Mouse (Mus musculus) neural tube, embryonic 15.5 days (tissue): Measurements from ENCODE around the gene Dld. TPM values are rescaled to one million over a fixed set of nuclear protein-coding genes. Genes with fewer than 3 reads are reported as not detected.

Source experiments
- ATAC-seq: fragments of 200-750 bp; cut with Nextera tagmentation; 2 replicates; pipeline ENCODE4 v1.8.0; 2017; ENCODE audit warnings: mild to moderate bottlenecking, moderate TSS enrichment, moderate library complexity; ENCODE audit not compliant: low FRiP score
- H3K27ac ChIP-seq: fragments of 300-500 bp; sonication (generic); replicated peaks from 2 replicates; pipeline ENCODE4 v1.5.1; 2015; ENCODE audit warnings: mild to moderate bottlenecking, inconsistent platforms
- H3K27me3 ChIP-seq: fragments of 300-500 bp; sonication (generic); replicated peaks from 2 replicates; pipeline ENCODE4 v1.6.1; 2015; ENCODE audit warnings: inconsistent platforms
- H3K36me3 ChIP-seq: fragments of 300-500 bp; sonication (generic); 2 replicates; pipeline ENCODE4 v1.6.1; 2015; ENCODE audit warnings: inconsistent platforms
- H3K4me1 ChIP-seq: fragments of 300-500 bp; sonication (generic); 2 replicates; pipeline ENCODE4 v1.6.1; 2015; ENCODE audit warnings: inconsistent platforms
- H3K4me2 ChIP-seq: fragments of 300-500 bp; sonication (generic); 2 replicates; pipeline ENCODE4 v1.6.1; 2015; ENCODE audit warnings: inconsistent platforms, mild to moderate bottlenecking, moderate library complexity
- H3K4me3 ChIP-seq: fragments of 300-500 bp; sonication (generic); replicated peaks from 2 replicates; pipeline ENCODE4 v1.5.1; 2015; ENCODE audit warnings: mild to moderate bottlenecking, inconsistent platforms
- H3K9ac ChIP-seq: fragments of 300-500 bp; sonication (generic); replicated peaks from 2 replicates; pipeline ENCODE4 v1.6.1; 2015; ENCODE audit warnings: mild to moderate bottlenecking, inconsistent platforms
- H3K9me3 ChIP-seq: fragments of 300-500 bp; sonication (generic); replicated peaks from 2 replicates; pipeline ENCODE4 v1.6.1; 2016; ENCODE audit warnings: inconsistent platforms
- WGBS: fragments of 180-500 bp; shearing (Covaris S2); methylation state at CpG from one replicate; pipeline ENCODE4 v1.1.7; 2015; ENCODE audit warnings: mixed read lengths; 5-methylcytosine and 5-hydroxymethylcytosine counted together
- polyA plus RNA-seq: library from polyadenylated mRNA; unstranded; fragments of >200 nt; fragmentation: Nextera tagmentation; extraction: Ambion mirVana; gene quantifications from 2 replicates; pipeline ENCODE4 v1.2.1, GENCODE M21; 2015

The Dld gene
- polyA plus RNA-seq, 1 experiment from 2014 or later: 124 TPM

GRCm38 (mm10) chr12:31302766-31303511 lies 48.3 kb downstream of the Dld start:
- H3K4me1 ChIP-seq: peaks cover 2% of the 10 kb centered on the region; the same call in 1 of the 2 replicates
- H3K9me3 ChIP-seq: no peaks in the 10 kb centered on the region
- H3K36me3 ChIP-seq: no peaks in the 10 kb centered on the region
- H3K4me3 ChIP-seq: no peak overlapping the region
- H3K9ac ChIP-seq: no peak overlapping the region
- WGBS: 69% methylated on average over 16 of the region's 16 CpGs
- no peak for ATAC-seq
- H3K27me3 ChIP-seq: no peaks in the 10 kb centered on the region
- no peak overlapping the region for H3K27ac ChIP-seq
- no peak overlapping the region for H3K4me2 ChIP-seq

- Histone ChIP-seq H3K27ac (no peak overlapping the region), H3K4me2 (no peak overlapping the region), H3K9ac (no peak overlapping the region), H3K4me1 (peaks cover 2% of the 10 kb centered on the region; the same call in 1 of the 2 replicates), H3K36me3 (no peaks in the 10 kb centered on the region), H3K27me3 (no peaks in the 10 kb centered on the region), H3K9me3 (no peaks in the 10 kb centered on the region), H3K4me3 (no peak overlapping the region)
- WGBS: 76% methylated on average over 5 of the region's 5 CpGs
- no peak for ATAC-seq
Observed at GRCm38 (mm10) chr12:31302266-31302665, 49.0 kb downstream of the Dld start.

GRCm38 (mm10) chr12:31300276-31300675 lies 51.0 kb downstream of the Dld start:
- Histone ChIP-seq H3K4me1 (peaks cover 2% of the 10 kb centered on the region; the same call in 1 of the 2 replicates), H3K27ac (no peak overlapping the region), H3K9me3 (no peaks in the 10 kb centered on the region), H3K4me2 (no peak overlapping the region), H3K36me3 (no peaks in the 10 kb centered on the region), H3K4me3 (no peak overlapping the region), H3K9ac (no peak overlapping the region), H3K27me3 (no peaks in the 10 kb centered on the region)
- ATAC-seq: no peak
- 93% methylated on average over 9 of the region's 9 CpGs for WGBS

- no peaks in the 10 kb centered on the region for H3K9me3 ChIP-seq
- no peak overlapping the region for H3K9ac ChIP-seq
- H3K27ac ChIP-seq: no peak overlapping the region
- no peak for ATAC-seq
- H3K4me1 ChIP-seq: peaks cover 5% of the 10 kb centered on the region; the same call in 1 of the 2 replicates
- WGBS: 91% methylated on average over 14 of the region's 14 CpGs
- no peaks in the 10 kb centered on the region for H3K36me3 ChIP-seq
- H3K27me3 ChIP-seq: no peaks in the 10 kb centered on the region
- H3K4me2 ChIP-seq: no peak overlapping the region
- H3K4me3 ChIP-seq: no peak overlapping the region
Observed at GRCm38 (mm10) chr12:31299676-31300197, 51.5 kb downstream of the Dld start.

GRCm38 (mm10) chr12:31299126-31299525 lies 52.1 kb downstream of the Dld start:
- Histone ChIP-seq H3K4me1 (peaks cover 7% of the 10 kb centered on the region; the same call in 1 of the 2 replicates), H3K36me3 (no peaks in the 10 kb centered on the region), H3K27me3 (no peaks in the 10 kb centered on the region), H3K9me3 (no peaks in the 10 kb centered on the region), H3K27ac (no peak overlapping the region), H3K4me2 (no peak overlapping the region), H3K9ac (no peak overlapping the region), H3K4me3 (no peak overlapping the region)
- 79% methylated on average over 3 of the region's 3 CpGs for WGBS
- no peak for ATAC-seq

- H3K9me3 ChIP-seq: no peaks in the 10 kb centered on the region
- no peak overlapping the region for H3K4me2 ChIP-seq
- H3K4me1 ChIP-seq: peaks cover 7% of the 10 kb centered on the region; the same call in 1 of the 2 replicates
- no peak overlapping the region for H3K9ac ChIP-seq
- no peaks in the 10 kb centered on the region for H3K36me3 ChIP-seq
- H3K4me3 ChIP-seq: no peak overlapping the region
- no peak for ATAC-seq
- 91% methylated on average over 8 of the region's 8 CpGs for WGBS
- H3K27ac ChIP-seq: no peak overlapping the region
- no peaks in the 10 kb centered on the region for H3K27me3 ChIP-seq
Observed at GRCm38 (mm10) chr12:31298530-31298929, 52.7 kb downstream of the Dld start.

- 94% methylated on average over 4 of the region's 4 CpGs for WGBS
- ATAC-seq: no peak
Observed at GRCm38 (mm10) chr12:31298122-31298521, 53.1 kb downstream of the Dld start.

GRCm38 (mm10) chr12:31296097-31296496 lies 55.2 kb downstream of the Dld start:
- Histone ChIP-seq H3K9me3 (no peaks in the 10 kb centered on the region), H3K4me2 (no peak overlapping the region), H3K27me3 (no peaks in the 10 kb centered on the region), H3K36me3 (no peaks in the 10 kb centered on the region), H3K4me1 (peaks cover 5% of the 10 kb centered on the region; the same call in 1 of the 2 replicates), H3K4me3 (no peak overlapping the region), H3K27ac (no peak overlapping the region), H3K9ac (no peak overlapping the region)
- 90% methylated on average over 4 of the region's 4 CpGs for WGBS
- ATAC-seq: no peak

More at GRCm38 (mm10) chr12:31298122-31298521, 53.1 kb downstream of the Dld start:
- no peaks in the 10 kb centered on the region for H3K9me3 ChIP-seq
- peaks cover 7% of the 10 kb centered on the region; the same call in 1 of the 2 replicates for H3K4me1 ChIP-seq
- H3K27ac ChIP-seq: no peak overlapping the region
- H3K36me3 ChIP-seq: no peaks in the 10 kb centered on the region
- no peak overlapping the region for H3K4me3 ChIP-seq
- no peak overlapping the region for H3K9ac ChIP-seq
- H3K4me2 ChIP-seq: no peak overlapping the region
- H3K27me3 ChIP-seq: no peaks in the 10 kb centered on the region

GRCm38 (mm10) chr12:31295505-31295904 lies 55.7 kb downstream of the Dld start:
- Histone ChIP-seq H3K27ac (no peak overlapping the region), H3K36me3 (no peaks in the 10 kb centered on the region), H3K4me1 (peaks cover 5% of the 10 kb centered on the region; the same call in 1 of the 2 replicates), H3K9me3 (no peaks in the 10 kb centered on the region), H3K4me3 (no peak overlapping the region), H3K4me2 (no peak overlapping the region), H3K9ac (no peak overlapping the region), H3K27me3 (no peaks in the 10 kb centered on the region)
- 42% methylated on average over 3 of the region's 3 CpGs for WGBS
- ATAC-seq: no peak

DNA sequence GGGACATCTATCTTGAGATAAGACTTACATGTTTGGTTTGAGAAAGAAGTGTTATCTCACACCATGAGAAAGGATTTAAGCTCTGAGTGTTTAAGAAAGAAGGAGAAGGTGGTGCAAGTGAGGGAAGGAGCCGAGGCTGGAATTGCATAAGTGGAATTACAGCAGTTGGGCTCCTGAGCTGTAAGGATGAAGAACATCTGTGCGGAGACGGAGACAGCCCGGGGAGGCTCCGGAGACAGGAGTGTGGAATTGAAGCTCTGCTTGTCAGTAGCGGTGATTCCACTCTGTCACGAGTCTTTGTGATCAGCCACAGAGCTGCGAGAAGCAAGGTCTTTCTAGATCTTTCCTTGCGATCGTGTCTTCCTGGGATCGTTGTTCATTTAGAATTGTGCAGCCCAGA lies 56.3 kb downstream of the Dld start:
- Histone ChIP-seq H3K4me3 (no peak overlapping the region), H3K9me3 (no peaks in the 10 kb centered on the region), H3K9ac (no peak overlapping the region), H3K4me1 (peaks cover 5% of the 10 kb centered on the region; the same call in 1 of the 2 replicates), H3K4me2 (no peak overlapping the region), H3K27me3 (no peaks in the 10 kb centered on the region), H3K36me3 (no peaks in the 10 kb centered on the region), H3K27ac (no peak overlapping the region)
- WGBS: 78% methylated on average over 11 of the region's 11 CpGs
- no peak for ATAC-seq

DNA sequence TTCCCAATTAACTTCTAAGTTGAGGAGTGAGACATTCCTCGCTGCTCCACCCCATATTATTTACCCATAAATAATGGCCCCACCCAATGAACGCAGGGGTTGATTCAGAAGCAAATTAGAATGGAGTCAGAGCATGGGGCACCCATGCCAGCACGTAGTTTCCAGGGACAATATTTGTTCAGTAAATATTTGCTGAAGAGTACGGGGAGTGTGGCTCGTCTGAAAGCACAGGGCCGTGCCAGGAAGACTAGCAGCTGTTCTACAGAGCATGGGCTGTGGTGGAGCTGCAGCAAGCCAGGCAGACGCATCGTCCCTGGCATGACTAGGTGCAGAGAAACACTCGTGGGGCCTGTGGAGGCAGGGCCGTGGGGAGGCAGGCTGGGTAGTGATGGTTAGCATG lies 56.7 kb downstream of the Dld start:
- H3K4me3 ChIP-seq: no peak overlapping the region
- H3K4me2 ChIP-seq: no peak overlapping the region
- H3K27me3 ChIP-seq: no peaks in the 10 kb centered on the region
- H3K9me3 ChIP-seq: no peaks in the 10 kb centered on the region
- no peak overlapping the region for H3K9ac ChIP-seq
- ATAC-seq: no peak
- H3K27ac ChIP-seq: no peak overlapping the region
- H3K4me1 ChIP-seq: peaks cover 5% of the 10 kb centered on the region; the same call in 1 of the 2 replicates
- no peaks in the 10 kb centered on the region for H3K36me3 ChIP-seq
- WGBS: 60% methylated on average over 10 of the region's 10 CpGs
